Mouse (Mus musculus): ENCODE measurements around the gene Macrod2.

DNA sequence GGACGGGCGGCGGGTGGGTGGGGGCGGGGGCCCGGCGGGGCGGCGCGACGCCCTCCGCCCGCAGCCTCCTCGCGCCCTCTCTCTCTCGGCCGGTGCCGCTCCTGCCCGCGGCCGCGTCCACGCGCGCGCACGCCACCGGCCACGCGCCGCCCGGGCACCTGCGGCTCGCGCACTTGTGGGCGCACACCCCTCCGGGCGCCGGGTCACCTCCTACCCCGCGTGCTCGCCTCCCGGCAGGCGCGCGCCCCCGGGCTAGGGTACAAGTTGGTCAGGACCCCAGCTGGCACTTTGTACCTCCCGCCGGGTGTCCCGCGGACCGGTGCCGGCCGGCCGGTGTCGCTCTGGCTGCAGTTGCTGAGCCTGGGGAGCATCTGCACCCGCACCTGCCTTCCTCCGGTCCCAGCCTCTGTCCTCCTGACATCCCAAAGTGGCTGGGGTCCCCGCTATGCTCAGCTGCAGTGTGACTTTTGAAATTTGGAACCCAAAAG is 679 bp downstream of the Macrod2 start:
- TF ChIP-seq CTCF (IDR thresholded peaks at IDR 0.05; ENCODE audit: borderline replicate concordance, insufficient read depth, low read depth, low read length), result no peak
- no peak; the same call in 1 of the 2 replicates for TF ChIP-seq POLR2A (IDR thresholded peaks at IDR 0.05; ENCODE audit: borderline replicate concordance, insufficient read depth, low read length)

All from cerebellum, adult 2 months (tissue).